Mouse (Mus musculus) liver, adult 2 months (tissue): ENCODE results near the gene Gm17606.

Experiments used
- CTCF ChIP-seq: fragments of 200-500 bp; IDR thresholded peaks from 2 replicates; pipeline ENCODE4 v1.5.1; 2011; ENCODE audit warnings: low read depth, low read length, control low read depth
- POLR2A ChIP-seq: fragments of 200-500 bp; IDR thresholded peaks from 2 replicates; pipeline ENCODE4 v1.6.1; 2011; ENCODE audit warnings: low read length, control low read depth; ENCODE audit not compliant: insufficient read depth; ENCODE audit errors: extremely low read depth

DNA sequence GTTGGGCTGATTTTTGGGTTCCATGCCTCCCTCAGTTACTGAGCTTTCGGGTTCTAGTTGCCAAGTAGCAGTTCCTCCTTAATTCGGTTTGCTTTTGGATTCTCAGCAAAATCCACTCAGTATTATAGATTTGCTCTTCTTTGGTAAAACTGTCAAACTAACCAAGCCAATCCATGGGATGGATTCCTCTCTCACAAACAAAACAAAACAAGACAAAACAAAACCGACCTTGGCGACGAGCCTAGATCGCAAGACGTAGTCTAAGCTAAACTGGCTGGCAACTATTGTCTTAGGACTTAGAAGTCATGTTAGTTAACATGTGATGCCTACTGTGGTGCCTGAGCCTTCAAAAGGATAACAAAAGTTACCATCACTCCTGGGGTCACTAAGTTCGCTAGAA is 37.1 kb upstream of the Gm17606 start:
- TF ChIP-seq POLR2A (no peak), CTCF (no peak)
